Mouse (Mus musculus): ENCODE measurements around the gene Serpina3a. TPM values are rescaled to one million over a fixed set of nuclear protein-coding genes. Genes with fewer than 3 reads are reported as not detected.
"Not testable (repeated sequence)": the region's sequence is repeated elsewhere in the genome, so short reads cannot be mapped to it uniquely, and the experiment has no call there.

Gene Serpina3a
- polyA plus RNA-seq (2015; fragmentation: Nextera tagmentation; extraction: Ambion mirVana) = 0.09 and 0.21 TPM in 2 replicates

- H3K27ac ChIP-seq (ENCODE audit: low read depth, low read length); H3K9me3 ChIP-seq (ENCODE audit: control insufficient read depth); H3K4me3 ChIP-seq (ENCODE audit: low read depth, low read length); H3K4me2 ChIP-seq (replicated peaks; ENCODE audit: low read depth); H3K4me1 ChIP-seq (replicated peaks; ENCODE audit: control insufficient read depth, insufficient read depth, low read length); H3K36me3 ChIP-seq (ENCODE audit: control insufficient read depth, insufficient read depth); H3K9ac ChIP-seq (ENCODE audit: low read depth, low read length); ATAC-seq; H3K27me3 ChIP-seq (replicated peaks; ENCODE audit: control insufficient read depth, insufficient read depth, low read length): not testable (repeated sequence)
- WGBS = 94% methylated on average over 11 of the region's 11 CpGs
Observed at GRCm38 (mm10) chr12:104112333-104112732, at the start of gene Serpina3a. Gene Serpina3a, plus strand, starts transcription at chr12:104112724.

GRCm38 (mm10) chr12:104064532-104064931 is 48.0 kb upstream of the Serpina3a start:
- H3K4me3 ChIP-seq (ENCODE audit: low read depth, low read length) = no peak overlapping the region
- no peaks in the 10 kb centered on the region for H3K4me1 ChIP-seq (replicated peaks; ENCODE audit: control insufficient read depth, insufficient read depth, low read length)
- no peak for TF ChIP-seq CTCF (IDR thresholded peaks at IDR 0.05; ENCODE audit: low read depth)
- ATAC-seq = no peak
- no peak overlapping the region for H3K27ac ChIP-seq (ENCODE audit: low read depth, low read length)
- H3K9ac ChIP-seq (ENCODE audit: low read depth, low read length) = no peak overlapping the region
- H3K36me3 ChIP-seq (ENCODE audit: control insufficient read depth, insufficient read depth) = no peaks in the 10 kb centered on the region
- no peaks in the 10 kb centered on the region for H3K9me3 ChIP-seq (ENCODE audit: control insufficient read depth)
- H3K4me2 ChIP-seq (replicated peaks; ENCODE audit: low read depth) = no peak overlapping the region
- H3K27me3 ChIP-seq (replicated peaks; ENCODE audit: control insufficient read depth, insufficient read depth, low read length) = no peaks in the 10 kb centered on the region
- WGBS = 60% methylated on average over 4 of the region's 4 CpGs

GRCm38 (mm10) chr12:104064996-104065395 is 47.5 kb upstream of the Serpina3a start:
- no peak for TF ChIP-seq CTCF (IDR thresholded peaks at IDR 0.05; ENCODE audit: low read depth)
- no peak for ATAC-seq
- H3K27ac ChIP-seq (ENCODE audit: low read depth, low read length) = no peak overlapping the region
- H3K4me1 ChIP-seq (replicated peaks; ENCODE audit: control insufficient read depth, insufficient read depth, low read length) = no peaks in the 10 kb centered on the region
- H3K4me3 ChIP-seq (ENCODE audit: low read depth, low read length) = no peak overlapping the region
- H3K36me3 ChIP-seq (ENCODE audit: control insufficient read depth, insufficient read depth) = no peaks in the 10 kb centered on the region
- no peak overlapping the region for H3K4me2 ChIP-seq (replicated peaks; ENCODE audit: low read depth)
- no peak overlapping the region for H3K9ac ChIP-seq (ENCODE audit: low read depth, low read length)
- 77% methylated on average over 4 of the region's 4 CpGs for WGBS
- H3K9me3 ChIP-seq (ENCODE audit: control insufficient read depth) = no peaks in the 10 kb centered on the region
- H3K27me3 ChIP-seq (replicated peaks; ENCODE audit: control insufficient read depth, insufficient read depth, low read length) = no peaks in the 10 kb centered on the region

- 19% methylated on average over 8 of the region's 8 CpGs for WGBS
- Histone ChIP-seq H3K4me2 (replicated peaks; ENCODE audit: low read depth) (no peak overlapping the region), H3K27ac (ENCODE audit: low read depth, low read length) (no peak overlapping the region), H3K36me3 (ENCODE audit: control insufficient read depth, insufficient read depth) (no peaks in the 10 kb centered on the region), H3K4me1 (replicated peaks; ENCODE audit: control insufficient read depth, insufficient read depth, low read length) (no peaks in the 10 kb centered on the region), H3K9ac (ENCODE audit: low read depth, low read length) (no peak overlapping the region), H3K9me3 (ENCODE audit: control insufficient read depth) (no peaks in the 10 kb centered on the region), H3K27me3 (replicated peaks; ENCODE audit: control insufficient read depth, insufficient read depth, low read length) (no peaks in the 10 kb centered on the region), H3K4me3 (ENCODE audit: low read depth, low read length) (no peak overlapping the region)
- ATAC-seq = peak; percentile 36; the same call in 1 of the 2 replicates
- TF ChIP-seq CTCF (IDR thresholded peaks at IDR 0.05; ENCODE audit: low read depth) = peak; percentile 90
Observed at GRCm38 (mm10) chr12:104066241-104066640, 46.3 kb upstream of the Serpina3a start.

GRCm38 (mm10) chr12:104067549-104067948 is 45.0 kb upstream of the Serpina3a start:
- 36% methylated on average over 4 of the region's 4 CpGs for WGBS
- Histone ChIP-seq H3K9ac (ENCODE audit: low read depth, low read length) (no peak overlapping the region), H3K27me3 (replicated peaks; ENCODE audit: control insufficient read depth, insufficient read depth, low read length) (no peaks in the 10 kb centered on the region), H3K4me3 (ENCODE audit: low read depth, low read length) (no peak overlapping the region), H3K27ac (ENCODE audit: low read depth, low read length) (no peak overlapping the region), H3K9me3 (ENCODE audit: control insufficient read depth) (no peaks in the 10 kb centered on the region), H3K4me2 (replicated peaks; ENCODE audit: low read depth) (peak overlapping the region; percentile 40), H3K36me3 (ENCODE audit: control insufficient read depth, insufficient read depth) (no peaks in the 10 kb centered on the region), H3K4me1 (replicated peaks; ENCODE audit: control insufficient read depth, insufficient read depth, low read length) (no peaks in the 10 kb centered on the region)
- no peak for ATAC-seq
- TF ChIP-seq CTCF (IDR thresholded peaks at IDR 0.05; ENCODE audit: low read depth) = no peak

GRCm38 (mm10) chr12:104069620-104070019 is 42.9 kb upstream of the Serpina3a start:
- Histone ChIP-seq H3K36me3 (ENCODE audit: control insufficient read depth, insufficient read depth) (no peaks in the 10 kb centered on the region), H3K27ac (ENCODE audit: low read depth, low read length) (no peak overlapping the region), H3K4me2 (replicated peaks; ENCODE audit: low read depth) (no peak overlapping the region), H3K4me1 (replicated peaks; ENCODE audit: control insufficient read depth, insufficient read depth, low read length) (no peaks in the 10 kb centered on the region), H3K27me3 (replicated peaks; ENCODE audit: control insufficient read depth, insufficient read depth, low read length) (no peaks in the 10 kb centered on the region), H3K9me3 (ENCODE audit: control insufficient read depth) (no peaks in the 10 kb centered on the region), H3K9ac (ENCODE audit: low read depth, low read length) (no peak overlapping the region), H3K4me3 (ENCODE audit: low read depth, low read length) (no peak overlapping the region)
- 11% methylated on average over 2 of the region's 2 CpGs for WGBS
- ATAC-seq = peak; percentile 60
- peak; percentile 90 for TF ChIP-seq CTCF (IDR thresholded peaks at IDR 0.05; ENCODE audit: low read depth)

GRCm38 (mm10) chr12:104071708-104072107 is 40.8 kb upstream of the Serpina3a start:
- no peak for TF ChIP-seq CTCF (IDR thresholded peaks at IDR 0.05; ENCODE audit: low read depth)
- 5% methylated on average over 1 of the region's 1 CpGs for WGBS
- Histone ChIP-seq H3K4me3 (ENCODE audit: low read depth, low read length) (no peak overlapping the region), H3K36me3 (ENCODE audit: control insufficient read depth, insufficient read depth) (no peaks in the 10 kb centered on the region), H3K4me2 (replicated peaks; ENCODE audit: low read depth) (no peak overlapping the region), H3K9me3 (ENCODE audit: control insufficient read depth) (no peaks in the 10 kb centered on the region), H3K27me3 (replicated peaks; ENCODE audit: control insufficient read depth, insufficient read depth, low read length) (no peaks in the 10 kb centered on the region), H3K4me1 (replicated peaks; ENCODE audit: control insufficient read depth, insufficient read depth, low read length) (no peaks in the 10 kb centered on the region), H3K27ac (ENCODE audit: low read depth, low read length) (no peak overlapping the region), H3K9ac (ENCODE audit: low read depth, low read length) (no peak overlapping the region)
- no peak for ATAC-seq

Measured in intestine, postnatal 0 days (tissue).